Mouse (Mus musculus) forebrain, embryonic 11.5 days (tissue): Measurements from ENCODE around the gene Ptcd2. TPM values are rescaled to one million over a fixed set of nuclear protein-coding genes. Genes with fewer than 3 reads are reported as not detected.
A peak's percentile ranks its signal among the peaks of the same experiment; 100 is the strongest.

ENCODE experiments used
- ATAC-seq: fragments of 200-750 bp; cut with Nextera tagmentation; replicated peaks from 2 replicates; pipeline ENCODE4 v1.8.0; 2017; ENCODE audit warnings: moderate TSS enrichment; ENCODE audit not compliant: low FRiP score
- DNase-seq: peaks from one replicate; pipeline ENCODE4 v3.0.0-alpha.2; 2017; ENCODE audit warnings: low spot score
- H3K27ac ChIP-seq: fragments of 300-500 bp; sonication (generic); 2 replicates; pipeline ENCODE4 v1.5.1; 2014; ENCODE audit warnings: low read depth, low read length
- H3K27me3 ChIP-seq: fragments of 300-500 bp; sonication (generic); 2 replicates; pipeline ENCODE4 v1.6.1; 2014; ENCODE audit warnings: mild to moderate bottlenecking, low read length, mixed read lengths; ENCODE audit not compliant: control insufficient read depth, insufficient read depth
- H3K36me3 ChIP-seq: fragments of 300-500 bp; sonication (generic); 2 replicates; pipeline ENCODE4 v1.6.1; 2014; ENCODE audit warnings: mild to moderate bottlenecking, low read length, moderate library complexity, mixed read lengths; ENCODE audit not compliant: control insufficient read depth, insufficient read depth
- H3K4me1 ChIP-seq: fragments of 300-500 bp; sonication (generic); replicated peaks from 2 replicates; pipeline ENCODE4 v1.6.1; 2014; ENCODE audit warnings: low read length, mixed read lengths; ENCODE audit not compliant: control insufficient read depth, insufficient read depth
- H3K4me2 ChIP-seq: fragments of 300-500 bp; sonication (generic); 2 replicates; pipeline ENCODE4 v1.6.1; 2014; ENCODE audit warnings: low read depth, mild to moderate bottlenecking, low read length, moderate library complexity, mixed read lengths; ENCODE audit not compliant: severe bottlenecking
- H3K4me3 ChIP-seq: fragments of 300-500 bp; sonication (generic); 2 replicates; pipeline ENCODE4 v1.5.1; 2014; ENCODE audit warnings: low read depth, low read length
- H3K9ac ChIP-seq: fragments of 300-500 bp; sonication (generic); 2 replicates; pipeline ENCODE4 v1.6.1; 2014; ENCODE audit warnings: low read length
- H3K9me3 ChIP-seq: fragments of 300-500 bp; sonication (generic); 2 replicates; pipeline ENCODE4 v1.6.1; 2016; ENCODE audit warnings: low read length, mixed read lengths; ENCODE audit not compliant: control insufficient read depth
- WGBS: fragments of 180-500 bp; shearing (Covaris S2); extraction: QIAGEN DNeasy Blood & Tissue Kit; methylation state at CpG from one replicate; pipeline ENCODE4 v1.1.7; 2014; 5-methylcytosine and 5-hydroxymethylcytosine counted together
- polyA plus RNA-seq: library from polyadenylated mRNA; unstranded; fragments of >200 nt; fragmentation: Nextera tagmentation; extraction: Ambion mirVana; gene quantifications from 2 replicates; pipeline ENCODE4 v1.2.1, GENCODE M21; 2014

Gene Ptcd2
- polyA plus RNA-seq, 1 experiment from 2014 or later: 54.2 TPM

GRCm38 (mm10) chr13:99285241-99285640 is 59.3 kb downstream of the Ptcd2 start:
- Histone ChIP-seq H3K9me3 (no peaks in the 10 kb centered on the region), H3K36me3 (no peaks in the 10 kb centered on the region), H3K4me1 (0 out of 2 replicates have a peak, but pooled peaks cover 3% of the 10 kb centered on the region), H3K27me3 (no peaks in the 10 kb centered on the region), H3K4me2 (no peak overlapping the region), H3K4me3 (no peak overlapping the region), H3K9ac (no peak overlapping the region), H3K27ac (no peak overlapping the region)
- 71% methylated on average over 2 of the region's 2 CpGs for WGBS
- no peak for DNase-seq
- ATAC-seq: no peak

GRCm38 (mm10) chr13:99284400-99285160 is 59.9 kb downstream of the Ptcd2 start:
- H3K9me3 ChIP-seq: no peaks in the 10 kb centered on the region
- H3K4me1 ChIP-seq: 0 out of 2 replicates have a peak, but pooled peaks cover 3% of the 10 kb centered on the region
- no peak for DNase-seq
- ATAC-seq: no peak
- H3K36me3 ChIP-seq: no peaks in the 10 kb centered on the region
- 84% methylated on average over 21 of the region's 21 CpGs for WGBS
- H3K9ac ChIP-seq: no peak overlapping the region
- no peak overlapping the region for H3K27ac ChIP-seq
- no peaks in the 10 kb centered on the region for H3K27me3 ChIP-seq
- H3K4me3 ChIP-seq: no peak overlapping the region
- H3K4me2 ChIP-seq: no peak overlapping the region

- Histone ChIP-seq H3K27me3 (no peaks in the 10 kb centered on the region), H3K4me3 (no peak overlapping the region), H3K27ac (no peak overlapping the region), H3K4me2 (no peak overlapping the region), H3K4me1 (0 out of 2 replicates have a peak, but pooled peaks cover 3% of the 10 kb centered on the region), H3K9ac (no peak overlapping the region), H3K9me3 (no peaks in the 10 kb centered on the region), H3K36me3 (no peaks in the 10 kb centered on the region)
- DNase-seq: peak; percentile 35
- 86% methylated on average over 12 of the region's 12 CpGs for WGBS
- no peak for ATAC-seq
Observed at GRCm38 (mm10) chr13:99283916-99284315, 60.6 kb downstream of the Ptcd2 start.

- no peaks in the 10 kb centered on the region for H3K9me3 ChIP-seq
- no peak overlapping the region for H3K4me3 ChIP-seq
- DNase-seq (no peak), ATAC-seq (no peak)
- no peak overlapping the region for H3K4me2 ChIP-seq
- no peak overlapping the region for H3K27ac ChIP-seq
- H3K27me3 ChIP-seq: no peaks in the 10 kb centered on the region
- WGBS: 87% methylated on average over 6 of the region's 6 CpGs
- no peaks in the 10 kb centered on the region for H3K36me3 ChIP-seq
- 0 out of 2 replicates have a peak, but pooled peaks cover 3% of the 10 kb centered on the region for H3K4me1 ChIP-seq
- H3K9ac ChIP-seq: no peak overlapping the region
Observed at GRCm38 (mm10) chr13:99282961-99283360, 61.5 kb downstream of the Ptcd2 start.

GRCm38 (mm10) chr13:99279351-99279750 is 65.2 kb downstream of the Ptcd2 start:
- Histone ChIP-seq H3K27me3 (no peaks in the 10 kb centered on the region), H3K4me3 (no peak overlapping the region), H3K4me1 (no peaks in the 10 kb centered on the region), H3K9me3 (no peaks in the 10 kb centered on the region), H3K4me2 (no peak overlapping the region), H3K36me3 (no peaks in the 10 kb centered on the region), H3K27ac (no peak overlapping the region), H3K9ac (no peak overlapping the region)
- 69% methylated on average over 10 of the region's 10 CpGs for WGBS
- ATAC-seq: no peak
- DNase-seq: no peak

- H3K27me3 ChIP-seq: no peaks in the 10 kb centered on the region
- no peaks in the 10 kb centered on the region for H3K36me3 ChIP-seq
- no peaks in the 10 kb centered on the region for H3K4me1 ChIP-seq
- no peak overlapping the region for H3K9ac ChIP-seq
- no peaks in the 10 kb centered on the region for H3K9me3 ChIP-seq
- H3K27ac ChIP-seq: no peak overlapping the region
- no peak for DNase-seq
- no peak overlapping the region for H3K4me2 ChIP-seq
- ATAC-seq: no peak
- 86% methylated on average over 6 of the region's 6 CpGs for WGBS
- H3K4me3 ChIP-seq: no peak overlapping the region
Observed at GRCm38 (mm10) chr13:99278511-99278910, 66.0 kb downstream of the Ptcd2 start.

- no peaks in the 10 kb centered on the region for H3K36me3 ChIP-seq
Observed at GRCm38 (mm10) chr13:99277521-99277920, 67.0 kb downstream of the Ptcd2 start.

GRCm38 (mm10) chr13:99272046-99272445 is 72.5 kb downstream of the Ptcd2 start:
- no peaks in the 10 kb centered on the region for H3K9me3 ChIP-seq
- WGBS: 93% methylated on average over 3 of the region's 3 CpGs
- ATAC-seq: no peak

More at GRCm38 (mm10) chr13:99277521-99277920, 67.0 kb downstream of the Ptcd2 start:
- Histone ChIP-seq H3K4me1 (no peaks in the 10 kb centered on the region), H3K27ac (no peak overlapping the region), H3K9ac (no peak overlapping the region), H3K27me3 (no peaks in the 10 kb centered on the region), H3K4me3 (no peak overlapping the region), H3K4me2 (no peak overlapping the region), H3K9me3 (no peaks in the 10 kb centered on the region)
- 97% methylated on average over 3 of the region's 3 CpGs for WGBS
- ATAC-seq: no peak
- no peak for DNase-seq

More at GRCm38 (mm10) chr13:99272046-99272445, 72.5 kb downstream of the Ptcd2 start:
- Histone ChIP-seq H3K4me3 (no peak overlapping the region), H3K4me2 (no peak overlapping the region), H3K36me3 (no peaks in the 10 kb centered on the region), H3K27me3 (no peaks in the 10 kb centered on the region), H3K9ac (no peak overlapping the region), H3K4me1 (no peaks in the 10 kb centered on the region), H3K27ac (no peak overlapping the region)
- DNase-seq: no peak
